Mouse (Mus musculus) liver, adult 2 months (tissue): ENCODE data around the gene Atad1. TPM values are rescaled to one million over a fixed set of nuclear protein-coding genes. Genes with fewer than 3 reads are reported as not detected.

Experiments used
- DNase-seq: peaks from one replicate; pipeline ENCODE4 v3.0.0-alpha.2; 2011; ENCODE audit warnings: low read depth, low spot score; ENCODE audit errors: extremely low read depth
- H3K27ac ChIP-seq: fragments of 200-500 bp; replicated peaks from 2 replicates; pipeline ENCODE4 v1.5.1; 2012; ENCODE audit warnings: low read depth, mild to moderate bottlenecking, control low read depth, inconsistent platforms, low read length; ENCODE audit not compliant: insufficient read depth
- H3K27me3 ChIP-seq: fragments of 200-500 bp; 2 replicates; pipeline ENCODE4 v1.6.1; 2012; ENCODE audit warnings: mild to moderate bottlenecking, moderate library complexity, low read length, inconsistent platforms; ENCODE audit not compliant: control insufficient read depth, insufficient read depth
- H3K36me3 ChIP-seq: fragments of 200-500 bp; 2 replicates; pipeline ENCODE4 v1.6.1; 2012; ENCODE audit warnings: low read length, inconsistent platforms; ENCODE audit not compliant: control insufficient read depth, insufficient read depth
- H3K4me1 ChIP-seq: fragments of 200-500 bp; 2 replicates; pipeline ENCODE4 v1.6.1; 2011; ENCODE audit warnings: low read length; ENCODE audit not compliant: control insufficient read depth, insufficient read depth
- H3K4me3 ChIP-seq: fragments of 200-500 bp; 2 replicates; pipeline ENCODE4 v1.5.1; 2011; ENCODE audit warnings: low read depth, mild to moderate bottlenecking, control low read depth, low read length, moderate library complexity; ENCODE audit not compliant: insufficient read depth
- H3K79me2 ChIP-seq: fragments of 200-500 bp; 2 replicates; pipeline ENCODE4 v1.6.1; 2012; ENCODE audit warnings: inconsistent platforms, mild to moderate bottlenecking, low read length, moderate library complexity; ENCODE audit not compliant: control insufficient read depth, insufficient read depth
- H3K9ac ChIP-seq: fragments of 200-500 bp; 2 replicates; pipeline ENCODE4 v1.6.1; 2012; ENCODE audit warnings: low read depth, mild to moderate bottlenecking, control low read depth, inconsistent platforms, low read length
- CTCF ChIP-seq: fragments of 200-500 bp; IDR thresholded peaks from 2 replicates; pipeline ENCODE4 v1.5.1; 2011; ENCODE audit warnings: low read depth, low read length, control low read depth
- POLR2A ChIP-seq: fragments of 200-500 bp; IDR thresholded peaks from 2 replicates; pipeline ENCODE4 v1.6.1; 2011; ENCODE audit warnings: low read length, control low read depth; ENCODE audit not compliant: insufficient read depth; ENCODE audit errors: extremely low read depth
- WGBS: fragments of 180-500 bp; shearing (Covaris S2); methylation state at CpG from one replicate; pipeline ENCODE4 v1.1.7; 2018; 5-methylcytosine and 5-hydroxymethylcytosine counted together
- polyA plus RNA-seq: library from polyadenylated mRNA; depleted of rRNA; stranded (reverse); fragments of >200 nt; gene quantifications from 2 replicates; pipeline ENCODE4 v1.2.3, GENCODE M21; 2012
- total RNA-seq: library from RNA; depleted of rRNA; stranded (reverse); fragments of >200 nt; gene quantifications from 2 replicates; pipeline ENCODE4 v1.2.3, GENCODE M21; 2014

The Atad1 gene
- total and polyA plus RNA-seq, 2 experiments = 7.1 to 51.2 TPM

- peaks cover 13% of the 10 kb centered on the region; the same call in 1 of the 2 replicates for H3K4me1 ChIP-seq
- H3K36me3 ChIP-seq = peaks cover 15% of the 10 kb centered on the region
- peak overlapping the region; percentile 68 for H3K27ac ChIP-seq
- TF ChIP-seq POLR2A (no peak), CTCF (no peak)
- H3K9ac ChIP-seq = peak overlapping the region; percentile 56
- DNase-seq = peak; percentile 87
- H3K27me3 ChIP-seq = no peaks in the 10 kb centered on the region
- no peaks in the 10 kb centered on the region for H3K79me2 ChIP-seq
- WGBS = 14% methylated on average over 10 of the region's 10 CpGs
- H3K4me3 ChIP-seq = no peak overlapping the region
Observed at GRCm38 (mm10) chr19:32648019-32648571, 91.5 kb downstream of the Atad1 start.

- Histone ChIP-seq H3K4me1 (peaks cover 11% of the 10 kb centered on the region; the same call in 1 of the 2 replicates), H3K27ac (no peak overlapping the region), H3K36me3 (peaks cover 28% of the 10 kb centered on the region), H3K79me2 (no peaks in the 10 kb centered on the region), H3K4me3 (no peak overlapping the region), H3K9ac (no peak overlapping the region), H3K27me3 (no peaks in the 10 kb centered on the region)
- no peak for TF ChIP-seq CTCF
- TF ChIP-seq POLR2A = no peak
- WGBS = 34% methylated on average over 3 of the region's 3 CpGs
- DNase-seq = peak; percentile 53
Observed at GRCm38 (mm10) chr19:32646382-32646781, 93.2 kb downstream of the Atad1 start.

DNA sequence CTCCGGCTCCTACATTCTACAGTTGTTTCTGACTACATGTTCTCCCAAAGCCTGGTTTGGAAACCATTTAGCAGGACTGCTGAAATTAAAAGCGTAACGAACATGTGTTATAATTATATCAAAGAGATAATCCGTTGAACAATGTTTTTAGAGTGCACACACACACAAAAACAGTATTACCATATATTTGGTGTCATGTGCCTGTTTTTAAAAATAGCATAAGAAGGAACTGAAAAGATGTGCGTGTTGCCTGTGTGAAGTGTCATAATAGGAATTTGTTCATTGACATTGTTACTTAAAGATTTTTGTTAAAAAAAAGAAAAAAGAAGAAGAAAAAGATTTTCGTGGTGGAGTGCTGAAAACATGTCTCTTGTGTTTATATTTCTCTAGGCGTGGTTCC, 93.6 kb downstream of the Atad1 start:
- no peaks in the 10 kb centered on the region for H3K27me3 ChIP-seq
- peaks cover 11% of the 10 kb centered on the region; the same call in 1 of the 2 replicates for H3K4me1 ChIP-seq
- no peak overlapping the region for H3K4me3 ChIP-seq
- TF ChIP-seq CTCF = no peak
- no peak for TF ChIP-seq POLR2A
- DNase-seq = no peak
- no peak overlapping the region for H3K27ac ChIP-seq
- WGBS = 89% methylated on average over 7 of the region's 7 CpGs
- H3K36me3 ChIP-seq = peaks cover 32% of the 10 kb centered on the region
- no peaks in the 10 kb centered on the region for H3K79me2 ChIP-seq
- H3K9ac ChIP-seq = no peak overlapping the region

- 96% methylated on average over 3 of the region's 3 CpGs for WGBS
- Histone ChIP-seq H3K4me1 (peaks cover 5% of the 10 kb centered on the region; the same call in 1 of the 2 replicates), H3K79me2 (no peaks in the 10 kb centered on the region), H3K36me3 (peaks cover 52% of the 10 kb centered on the region), H3K9ac (no peak overlapping the region), H3K27me3 (no peaks in the 10 kb centered on the region), H3K27ac (no peak overlapping the region), H3K4me3 (no peak overlapping the region)
- no peak for DNase-seq
- TF ChIP-seq POLR2A (no peak), CTCF (peak; percentile 16; the same call in 1 of the 2 replicates)
Observed at GRCm38 (mm10) chr19:32643642-32644041, 95.9 kb downstream of the Atad1 start.

DNA sequence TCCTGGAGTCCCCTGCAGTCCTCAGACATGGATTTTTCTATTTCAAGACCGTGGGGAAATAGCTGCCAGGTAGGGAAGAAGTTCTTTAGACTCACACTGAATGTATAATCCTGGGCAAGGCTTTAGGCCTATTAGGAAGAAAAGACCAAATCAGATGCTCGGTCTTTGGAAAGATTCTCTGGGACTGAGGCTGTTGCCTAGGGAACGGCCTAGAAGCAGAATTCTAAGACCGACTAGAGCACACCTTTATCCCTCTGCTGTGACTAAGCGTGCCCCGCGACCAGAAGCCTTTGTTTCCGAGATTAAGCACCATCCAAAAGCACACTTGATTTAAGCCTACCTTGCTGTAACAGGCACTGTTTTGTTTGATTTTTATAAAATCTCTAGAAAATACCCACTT, 97.6 kb downstream of the Atad1 start:
- H3K9ac ChIP-seq = no peak overlapping the region
- DNase-seq = no peak
- no peak overlapping the region for H3K4me3 ChIP-seq
- TF ChIP-seq POLR2A (no peak), CTCF (no peak)
- 96% methylated on average over 8 of the region's 8 CpGs for WGBS
- peaks cover 4% of the 10 kb centered on the region for H3K4me1 ChIP-seq
- peaks cover 58% of the 10 kb centered on the region for H3K36me3 ChIP-seq
- no peak overlapping the region for H3K27ac ChIP-seq
- no peaks in the 10 kb centered on the region for H3K79me2 ChIP-seq
- H3K27me3 ChIP-seq = no peaks in the 10 kb centered on the region

DNA sequence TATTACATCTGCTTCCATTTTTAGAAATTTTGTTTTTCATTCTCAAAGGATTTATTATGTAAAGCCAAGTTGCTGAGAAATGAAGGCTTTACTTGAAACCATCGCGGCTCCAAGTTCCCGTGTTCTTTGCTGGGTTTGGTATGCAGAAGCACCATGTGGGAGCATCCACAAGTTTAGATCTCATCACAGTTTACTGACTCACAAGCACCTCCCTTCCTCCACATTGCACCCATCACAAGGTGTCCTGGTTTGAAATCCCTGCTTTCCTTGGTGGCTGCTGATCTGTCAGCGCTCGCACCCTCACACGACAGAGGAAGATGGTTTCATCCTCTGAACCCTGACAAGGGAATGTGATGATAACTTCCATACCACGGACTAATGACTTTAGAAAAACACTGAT, 98.1 kb downstream of the Atad1 start:
- H3K79me2 ChIP-seq = no peaks in the 10 kb centered on the region
- TF ChIP-seq POLR2A (no peak), CTCF (no peak)
- WGBS = 94% methylated on average over 7 of the region's 7 CpGs

More for the DNA sequence above, 98.1 kb downstream of the Atad1 start:
- no peak overlapping the region for H3K9ac ChIP-seq
- H3K27ac ChIP-seq = no peak overlapping the region
- H3K36me3 ChIP-seq = peaks cover 58% of the 10 kb centered on the region
- no peaks in the 10 kb centered on the region for H3K27me3 ChIP-seq
- H3K4me3 ChIP-seq = no peak overlapping the region
- H3K4me1 ChIP-seq = peaks cover 7% of the 10 kb centered on the region
- DNase-seq = no peak
